Mouse (Mus musculus): ENCODE results near the gene Lrrc4c.

DNA sequence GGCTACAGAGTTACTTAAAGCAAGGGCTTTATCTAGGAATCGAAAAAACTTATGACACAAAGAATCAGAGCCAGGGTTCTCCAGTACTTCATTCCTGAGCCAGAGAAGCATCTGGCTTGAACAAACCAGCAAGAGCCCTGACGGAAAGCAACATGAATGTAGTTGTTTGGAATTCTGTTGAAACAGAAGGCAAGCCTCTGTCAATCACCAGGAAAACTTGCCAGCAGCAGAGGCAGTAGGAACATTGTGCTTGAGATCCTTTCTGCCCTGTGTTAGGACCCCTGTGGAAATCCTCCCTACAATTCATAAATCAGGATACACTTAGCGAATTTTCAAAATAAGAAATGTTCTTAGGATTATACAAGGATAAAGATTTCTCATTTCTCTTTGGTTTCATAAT is 780.0 kb downstream of the Lrrc4c start:
- no peak for TF ChIP-seq POLR2A (IDR thresholded peaks at IDR 0.05; ENCODE audit: low read depth, low read length)
- TF ChIP-seq ZKSCAN1 (IDR thresholded peaks at IDR 0.05; ENCODE audit: borderline replicate concordance, low read depth, low read length) = no peak

Data from CH12.LX (cell line).